Mouse (Mus musculus): ENCODE results near the gene Kpnb1. TPM values are rescaled to one million over a fixed set of nuclear protein-coding genes. Genes with fewer than 3 reads are reported as not detected.

The Kpnb1 gene
- 26.6 TPM for polyA plus RNA-seq (2017; shearing (Covaris generic))

GRCm38 (mm10) chr11:97187764-97188642 lies at the start of gene Kpnb1:
Gene Kpnb1, minus strand, starts transcription at chr11:97187881.

GRCm38 (mm10) chr11:97151343-97151801 lies 36.3 kb downstream of the Kpnb1 start, which contains the start of gene Tbkbp1:
Gene Tbkbp1, minus strand, starts transcription at chr11:97151495.

GRCm38 (mm10) chr11:97114671-97115601 lies 72.7 kb downstream of the Kpnb1 start, which contains the start of gene Tbx21:
Gene Tbx21, minus strand, starts transcription at chr11:97115331.

Other genes starting within 250 kb of the Kpnb1 start
- 31.8 TPM for gene Pnpo, start 243.9 kb downstream of the Kpnb1 start, polyA plus RNA-seq (2017; shearing (Covaris generic))
- 80.0 TPM for gene Sp2, start 204.9 kb downstream of the Kpnb1 start, polyA plus RNA-seq (2017; shearing (Covaris generic))
- gene Sp6, start 174.5 kb downstream of the Kpnb1 start, polyA plus RNA-seq (2017; shearing (Covaris generic)): 1.0 TPM
- gene Scrn2, start 157.9 kb downstream of the Kpnb1 start, polyA plus RNA-seq (2017; shearing (Covaris generic)): 5.6 TPM
- not detected for gene Lrrc46, start 146.5 kb downstream of the Kpnb1 start, polyA plus RNA-seq (2017; shearing (Covaris generic))
- 37.5 TPM for gene Mrpl10, start 146.3 kb downstream of the Kpnb1 start, polyA plus RNA-seq (2017; shearing (Covaris generic))
- 18.4 TPM for gene Osbpl7, start 137.3 kb downstream of the Kpnb1 start, polyA plus RNA-seq (2017; shearing (Covaris generic))
- 0.46 TPM for gene Tbx21, start 72.5 kb downstream of the Kpnb1 start, polyA plus RNA-seq (2017; shearing (Covaris generic))
- not detected for gene Tbkbp1, start 36.4 kb downstream of the Kpnb1 start, polyA plus RNA-seq (2017; shearing (Covaris generic))
- 61.6 TPM for gene Npepps, start 92.8 kb upstream of the Kpnb1 start, polyA plus RNA-seq (2017; shearing (Covaris generic))
- gene Mrpl45, start 127.8 kb upstream of the Kpnb1 start, polyA plus RNA-seq (2017; shearing (Covaris generic)): 14.1 TPM
- 0.14 TPM for gene Gpr179, start 164.2 kb upstream of the Kpnb1 start, polyA plus RNA-seq (2017; shearing (Covaris generic))
- gene Socs7, start 174.7 kb upstream of the Kpnb1 start, polyA plus RNA-seq (2017; shearing (Covaris generic)): 1.5 TPM
- not detected for gene Arhgap23, start 227.7 kb upstream of the Kpnb1 start, polyA plus RNA-seq (2017; shearing (Covaris generic))

Data from naive thymus-derived CD4-positive, alpha-beta T cell, adult 5 months (primary cell).